Mouse (Mus musculus): Measurements from ENCODE around the gene Fryl. TPM values are rescaled to one million over a fixed set of nuclear protein-coding genes. Genes with fewer than 3 reads are reported as not detected.

Gene Fryl
- 70.3 and 95.0 TPM in 2 replicates for polyA plus RNA-seq (2012; ENCODE audit: low replicate concordance)

GRCm38 (mm10) chr5:73256352-73257065 is at the start of gene Fryl:
Gene Fryl (minus strand): TSS chr5:73256619.

GRCm38 (mm10) chr5:73292502-73293457 is 36.4 kb upstream of the Fryl start, which contains the start of gene Ociad1:
Gene Ociad1 (plus strand): TSS chr5:73292784.

GRCm38 (mm10) chr5:73006784-73007581 is 249.4 kb downstream of the Fryl start, which contains the start of gene Slc10a4:
Gene Slc10a4 (plus strand): TSS chr5:73006883.

GRCm38 (mm10) chr5:72974602-72975001 is 281.8 kb downstream of the Fryl start, which contains the start of gene Gm10135:
Gene Gm10135 (minus strand): TSS chr5:72974702.

Other genes with a start within 250 kb of the Fryl start
- not detected in 2 replicates for gene Slc10a4, start 249.7 kb downstream of the Fryl start, polyA plus RNA-seq (2012; ENCODE audit: low replicate concordance)
- 12.7 and 123 TPM in 2 replicates for gene Ociad1, start 36.2 kb upstream of the Fryl start, polyA plus RNA-seq (2012; ENCODE audit: low replicate concordance)
- gene Ociad2, start 84.4 kb upstream of the Fryl start, polyA plus RNA-seq (2012; ENCODE audit: low replicate concordance) = not detected in 2 replicates
- gene Cwh43, start 149.5 kb upstream of the Fryl start, polyA plus RNA-seq (2012; ENCODE audit: low replicate concordance) = not detected in 2 replicates
- 9.3 and 11.7 TPM in 2 replicates for gene Dcun1d4, start 224.4 kb upstream of the Fryl start, polyA plus RNA-seq (2012; ENCODE audit: low replicate concordance)